Mouse (Mus musculus) adrenal gland, adult 18-20 months (tissue): Measurements from ENCODE around the gene Fam227a. TPM values are rescaled to one million over a fixed set of nuclear protein-coding genes. Genes with fewer than 3 reads are reported as not detected.
A peak's percentile ranks its signal among the peaks of the same experiment; 100 is the strongest.
"Not testable (repeated sequence)": the region's sequence is repeated elsewhere in the genome, so short reads cannot be mapped to it uniquely, and the experiment has no call there.

ENCODE experiments used
- DNase-seq, 2 experiments: peaks; one replicate each; pipeline ENCODE4 v3.0.0; 2021 to 2022; ENCODE audit warnings: low spot score in 2 of 2
- total RNA-seq, 2 experiments: library from RNA; stranded (reverse); gene quantifications; 1 replicate in 1 of 2; 2 replicates in 1 of 2; pipeline ENCODE4 v1.2.3; 2021

Fam227a gene
- total RNA-seq, 2 experiments from 2014 or later, result 1.5 to 2.0 TPM

DNA sequence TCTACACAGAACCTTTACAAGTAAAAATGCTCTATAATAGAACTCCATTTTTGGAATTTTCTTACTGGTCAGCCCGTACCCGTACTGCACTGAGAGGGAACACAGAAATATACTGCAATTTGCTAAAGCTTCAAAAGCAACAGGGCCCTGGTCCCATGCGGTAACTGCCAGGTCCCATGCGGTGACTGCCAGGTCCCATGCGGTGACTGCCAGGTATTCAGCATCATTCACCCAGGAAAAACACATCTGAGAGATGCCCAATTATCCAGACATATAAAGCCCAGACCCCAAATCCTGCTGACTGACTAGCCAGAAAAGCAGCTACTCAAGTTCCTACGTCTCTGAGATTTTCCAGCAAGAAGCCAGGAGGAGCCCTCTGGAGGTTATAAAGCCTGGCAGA lies 25.9 kb upstream of the Fam227a start:
- DNase-seq, result no peak

DNA sequence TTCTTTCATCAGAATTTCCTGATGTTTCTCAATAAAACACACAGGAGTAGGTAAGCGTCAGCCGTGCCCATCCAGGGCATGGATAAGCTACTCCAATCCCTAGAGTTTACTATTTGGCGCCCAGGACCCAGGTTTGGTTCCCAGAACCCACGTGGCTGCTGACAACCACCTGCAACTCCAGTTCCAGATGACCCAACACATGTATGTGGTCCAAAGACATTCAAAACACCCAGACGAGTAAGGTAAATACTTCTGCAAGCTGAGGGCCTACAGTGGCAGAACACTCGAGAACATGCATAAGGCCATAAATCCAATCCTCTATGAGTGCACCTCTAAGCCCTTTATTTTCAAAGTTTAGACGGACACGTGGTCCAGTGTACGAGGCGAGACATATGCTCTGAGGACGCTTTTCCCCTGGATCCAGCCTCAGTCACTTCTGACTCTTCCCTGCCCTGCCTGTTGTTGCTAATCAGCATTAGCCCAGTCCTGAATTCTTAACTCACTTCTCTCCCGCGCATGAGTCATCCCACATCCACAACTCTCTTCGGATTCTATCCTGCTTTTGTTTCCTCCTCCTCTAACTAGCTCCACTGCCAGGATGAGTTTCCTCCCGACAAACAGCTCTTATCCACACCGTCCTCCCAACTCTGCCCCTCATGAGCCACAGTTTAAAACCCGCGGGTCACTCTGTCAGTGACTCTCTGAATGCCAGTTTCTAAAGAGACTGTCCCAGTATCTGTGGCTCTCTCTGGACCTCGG lies 25.1 kb upstream of the Fam227a start:
- DNase-seq, result peak in 1 of 2 experiments; percentile 25

DNA sequence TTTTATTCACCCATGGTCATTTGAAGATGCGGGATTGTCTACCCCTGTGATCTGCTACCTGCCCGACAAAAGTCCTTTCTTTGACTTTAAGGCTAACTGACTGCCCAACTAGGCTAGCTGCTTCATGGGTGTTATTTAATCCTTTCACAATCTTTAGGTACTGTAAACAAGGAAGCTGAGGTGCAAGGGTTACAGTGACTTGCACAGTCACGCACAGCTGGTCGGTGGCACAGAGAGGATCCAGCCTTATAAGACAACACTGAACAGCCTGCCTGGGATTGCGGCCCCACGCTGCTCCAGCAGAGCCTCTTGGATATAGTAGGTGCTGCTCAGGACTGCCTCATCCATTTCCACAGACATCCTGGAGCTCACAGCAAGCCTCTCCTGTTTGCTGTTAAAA lies 24.4 kb upstream of the Fam227a start:
- DNase-seq, result no peak

DNA sequence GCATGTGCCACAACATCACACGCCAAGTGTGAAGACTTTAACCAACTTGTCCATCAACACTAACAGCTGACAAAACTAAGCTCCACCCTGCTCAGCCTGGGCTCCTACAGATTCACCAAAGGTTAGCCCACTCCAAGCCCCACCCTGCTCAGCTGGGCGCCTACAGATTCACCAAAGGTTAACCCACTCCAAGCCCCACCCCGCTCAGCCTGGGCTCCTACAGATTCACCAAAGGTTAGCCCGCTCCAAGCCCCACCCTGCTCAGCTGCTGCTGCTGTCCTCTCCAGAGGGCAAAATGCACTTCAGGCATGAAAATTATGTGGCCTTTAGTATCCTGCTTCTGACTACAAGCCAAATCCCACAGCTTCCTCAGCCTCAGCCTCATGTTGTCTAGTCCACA lies 23.2 kb upstream of the Fam227a start:
- DNase-seq, result no peak

DNA sequence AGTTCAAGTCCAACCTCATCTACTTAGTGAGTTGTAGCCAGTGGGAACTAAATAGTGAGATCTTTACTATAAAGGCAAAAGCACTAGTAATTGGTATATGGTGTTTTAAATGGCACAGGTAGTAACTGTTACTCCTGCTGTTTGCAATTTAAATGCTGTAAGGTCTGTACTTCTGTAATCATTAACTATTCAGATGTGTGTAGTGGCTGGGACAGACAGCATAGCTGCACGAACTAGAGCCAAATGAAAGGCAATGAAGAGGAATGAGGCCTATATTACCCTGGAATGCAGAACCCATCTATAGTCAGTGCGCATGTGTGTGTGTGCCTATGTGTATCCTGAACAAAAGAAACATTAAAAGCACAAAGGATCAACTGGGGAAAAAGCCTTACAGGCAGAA lies 19.2 kb upstream of the Fam227a start:
- no peak for DNase-seq

GRCm38 (mm10) chr15:79671828-79672348 lies 13.1 kb upstream of the Fam227a start:
- DNase-seq, result not testable (repeated sequence)

DNA sequence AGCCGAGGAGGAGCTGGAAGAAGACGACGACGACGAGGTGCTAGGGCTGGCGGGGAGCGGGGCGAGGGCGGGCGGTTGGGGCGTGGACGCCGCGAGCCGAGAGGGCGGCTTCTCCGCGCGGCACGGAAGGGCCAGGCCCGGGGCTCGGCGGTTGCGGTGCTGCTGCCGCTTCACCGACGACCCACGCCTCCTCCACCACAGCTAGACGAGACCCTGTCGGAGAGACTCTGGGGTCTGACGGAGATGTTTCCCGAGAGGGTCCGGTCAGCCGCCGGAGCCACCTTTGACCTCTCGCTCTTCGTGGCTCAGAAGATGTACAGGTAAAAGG lies 12.2 kb upstream of the Fam227a start:
- no peak for DNase-seq

- peak; percentile 80 to 82 for DNase-seq
Measured at GRCm38 (mm10) chr15:79670249-79670971, 11.7 kb upstream of the Fam227a start, which contains the start of gene Tomm22. Gene Tomm22, plus strand, starts transcription at chr15:79670861.

- no peak for DNase-seq
Measured at GRCm38 (mm10) chr15:79669195-79669594, 10.4 kb upstream of the Fam227a start.

DNA sequence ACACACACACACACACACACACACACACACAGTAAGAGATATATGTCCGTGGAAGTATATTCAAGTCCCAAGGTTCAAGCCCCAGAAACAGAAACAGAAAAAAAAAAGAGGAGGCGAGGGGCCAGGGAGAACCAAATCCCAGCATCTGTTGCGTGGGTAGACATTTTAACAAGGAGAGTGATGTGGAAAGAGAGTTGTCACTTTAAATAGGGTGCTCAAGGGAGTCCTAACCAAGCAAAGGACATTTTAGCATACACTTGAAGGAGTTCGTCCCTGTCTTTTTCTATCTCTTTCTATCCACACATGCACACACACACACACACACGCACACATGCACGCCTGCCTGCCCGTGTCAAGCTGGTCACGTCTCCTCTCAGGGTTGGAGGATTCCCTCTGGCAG lies 5.9 kb upstream of the Fam227a start:
- DNase-seq, result no peak

DNA sequence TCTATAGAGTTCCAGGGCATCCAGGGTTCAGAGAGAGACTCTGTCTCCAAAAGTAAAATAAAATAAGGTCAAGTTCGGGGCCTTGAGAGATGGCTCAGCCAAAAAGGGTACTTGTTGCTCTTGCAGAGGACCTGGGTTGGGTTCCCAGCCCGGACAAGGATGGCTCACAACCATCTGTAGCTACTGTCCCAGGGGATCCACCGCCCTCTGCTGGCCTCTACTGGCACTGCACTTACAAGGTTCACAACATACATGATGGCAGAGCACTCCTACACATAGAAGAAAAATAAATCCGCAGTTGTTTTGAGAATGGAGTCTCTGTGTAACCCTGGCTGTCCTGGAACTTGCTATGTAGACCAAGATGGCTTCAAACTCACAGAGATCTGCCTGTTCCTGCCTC lies 3.1 kb upstream of the Fam227a start:
- no peak for DNase-seq

DNA sequence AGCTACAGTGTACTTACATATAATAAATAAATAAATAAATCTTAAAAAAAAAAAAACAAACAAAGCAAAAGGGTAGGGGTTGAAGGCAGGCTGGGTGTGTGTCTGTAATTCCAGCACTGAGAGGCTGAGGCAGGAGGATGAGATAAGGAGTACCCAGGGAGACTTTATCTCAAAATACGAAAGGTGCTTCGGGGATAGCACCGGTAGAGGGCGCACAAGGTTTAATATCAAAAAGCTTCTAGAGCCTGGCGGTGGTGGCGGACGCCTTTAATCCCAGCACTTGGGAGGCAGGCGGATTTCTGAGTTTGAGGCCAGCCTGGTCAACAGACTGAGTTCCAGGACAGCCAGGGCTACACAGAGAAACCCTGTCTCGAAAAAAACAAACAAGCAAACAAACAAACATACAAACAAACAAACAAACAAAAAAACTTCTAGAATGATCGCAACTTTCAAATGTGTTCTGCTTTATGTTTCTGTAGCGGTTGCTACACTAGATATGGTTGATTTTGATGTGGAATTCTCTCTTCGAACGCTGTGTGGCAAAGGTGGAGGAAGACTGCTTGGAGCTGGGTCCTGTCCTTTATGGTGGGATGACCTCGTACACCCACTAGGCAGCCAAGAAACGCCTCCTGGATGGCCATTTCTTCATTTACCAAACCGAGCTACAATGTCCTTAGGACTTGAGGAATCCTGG lies 772 bp downstream of the Fam227a start:
- DNase-seq, result peak; percentile 82 to 87

DNA sequence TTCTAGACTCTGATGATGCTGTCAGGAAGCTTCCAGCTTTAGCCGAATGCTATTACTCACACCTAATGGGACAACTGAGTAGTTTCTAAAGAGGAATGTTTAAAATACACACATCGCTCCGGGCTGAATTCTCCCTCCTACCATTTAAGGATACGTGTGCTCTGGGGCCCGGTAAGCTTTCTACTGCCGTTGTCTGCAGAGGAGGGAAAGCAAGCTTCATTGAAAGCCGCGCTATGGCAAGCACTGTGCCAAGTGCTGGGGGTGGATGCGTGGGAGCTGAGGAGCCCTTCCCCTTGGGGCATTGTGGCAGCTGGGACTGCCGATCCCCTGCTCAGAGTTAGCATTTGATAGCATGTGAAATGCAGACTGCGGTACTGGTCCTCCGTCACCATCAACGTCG lies 2.3 kb downstream of the Fam227a start:
- no peak for DNase-seq

DNA sequence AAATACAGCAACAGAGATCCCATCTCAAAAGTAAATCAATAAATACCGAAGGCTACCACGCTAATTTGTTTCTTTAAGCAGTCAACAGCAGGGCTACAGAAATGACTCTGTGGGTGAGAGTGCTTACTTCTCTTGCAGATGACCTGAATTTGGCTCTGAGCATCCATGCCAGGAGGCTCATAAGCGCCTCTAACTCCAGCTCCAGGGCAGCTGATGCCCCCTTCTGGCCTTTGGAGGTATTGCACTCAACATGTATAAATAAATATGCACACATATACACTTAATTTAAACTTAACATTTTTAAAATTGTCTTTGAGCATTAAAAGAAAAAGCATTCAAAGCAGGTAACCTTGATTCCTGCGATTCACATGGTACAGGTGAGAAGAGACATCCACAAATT lies 7.3 kb downstream of the Fam227a start:
- DNase-seq, result no peak

GRCm38 (mm10) chr15:79650569-79650968 lies 8.2 kb downstream of the Fam227a start:
- DNase-seq, result peak in 1 of 2 experiments; percentile 22

- DNase-seq, result no peak
Measured at GRCm38 (mm10) chr15:79648130-79648529, 10.6 kb downstream of the Fam227a start.

DNA sequence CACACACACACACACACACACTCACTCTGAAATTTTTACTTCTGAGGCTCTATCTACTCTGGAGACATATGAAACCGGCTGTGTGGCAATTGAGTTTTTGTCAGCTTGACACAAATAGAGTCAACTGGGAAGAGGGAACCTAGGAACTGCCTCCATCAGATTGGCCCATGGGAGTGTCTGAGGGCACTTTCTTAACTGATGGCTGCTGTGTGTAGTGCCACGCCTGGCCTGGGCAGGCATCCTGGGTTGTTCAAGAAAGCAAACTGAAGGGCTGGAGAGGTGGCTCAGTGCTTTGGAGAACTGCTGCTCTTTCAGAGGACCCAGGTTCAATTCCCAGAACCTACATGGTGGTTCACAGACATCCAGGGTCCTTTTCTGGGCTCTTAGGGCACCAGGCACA lies 13.3 kb downstream of the Fam227a start:
- DNase-seq, result no peak

DNA sequence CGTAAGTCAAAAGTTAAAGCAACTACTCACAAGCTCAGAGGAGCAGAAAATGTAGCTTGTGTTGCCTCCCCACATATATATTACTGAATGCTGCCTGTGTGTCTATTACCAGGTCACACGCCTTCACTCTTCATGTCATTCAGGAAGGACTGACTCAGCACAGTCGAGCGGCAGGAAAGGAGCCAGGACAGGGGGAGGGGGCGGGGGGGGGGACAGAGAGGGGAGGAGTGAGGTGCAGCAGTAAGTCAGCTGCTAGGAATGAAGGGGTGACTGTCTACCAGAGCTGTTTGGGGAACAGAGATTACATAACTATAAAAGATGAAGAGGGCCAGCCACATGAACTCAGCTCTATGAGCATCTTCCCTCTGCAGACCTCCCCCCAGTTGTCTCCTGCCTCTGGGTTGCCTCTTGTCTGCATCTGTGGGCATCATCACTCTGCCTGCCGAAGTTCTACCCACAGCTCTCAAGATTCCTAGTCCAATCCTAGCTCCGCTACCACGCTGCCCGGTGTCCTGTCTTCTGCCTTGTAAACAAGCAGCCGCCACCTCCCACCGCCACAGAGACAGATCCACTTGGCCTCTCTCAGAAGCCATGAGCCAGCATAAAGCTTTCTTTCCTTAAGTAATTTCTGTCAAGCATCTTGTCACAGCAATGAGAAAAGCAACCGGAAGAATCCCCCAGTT lies 17.5 kb downstream of the Fam227a start:
- DNase-seq, result no peak

DNA sequence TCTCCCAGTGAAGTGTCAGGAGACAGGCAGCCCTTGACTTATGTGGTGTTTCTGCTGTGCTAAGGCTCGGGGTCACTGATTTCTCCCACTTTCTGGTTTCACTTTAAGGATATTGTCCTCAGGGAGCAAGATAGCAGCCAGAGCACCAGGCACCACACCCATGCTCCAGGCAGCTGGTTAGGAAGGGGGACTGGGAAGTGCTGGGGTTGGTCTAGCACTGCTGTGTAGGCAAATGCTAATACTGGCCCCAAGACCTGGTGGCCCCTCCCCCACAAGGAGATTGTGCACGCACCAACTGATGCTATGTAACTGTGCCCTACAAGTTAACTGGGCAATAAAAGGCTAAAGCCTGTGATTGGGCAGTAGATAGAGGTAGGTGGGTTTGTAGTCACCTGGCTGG lies 28.3 kb downstream of the Fam227a start:
- no peak for DNase-seq

- DNase-seq, result peak in 1 of 2 experiments; percentile 15
Measured at GRCm38 (mm10) chr15:79619770-79620414, 38.9 kb downstream of the Fam227a start.

DNA sequence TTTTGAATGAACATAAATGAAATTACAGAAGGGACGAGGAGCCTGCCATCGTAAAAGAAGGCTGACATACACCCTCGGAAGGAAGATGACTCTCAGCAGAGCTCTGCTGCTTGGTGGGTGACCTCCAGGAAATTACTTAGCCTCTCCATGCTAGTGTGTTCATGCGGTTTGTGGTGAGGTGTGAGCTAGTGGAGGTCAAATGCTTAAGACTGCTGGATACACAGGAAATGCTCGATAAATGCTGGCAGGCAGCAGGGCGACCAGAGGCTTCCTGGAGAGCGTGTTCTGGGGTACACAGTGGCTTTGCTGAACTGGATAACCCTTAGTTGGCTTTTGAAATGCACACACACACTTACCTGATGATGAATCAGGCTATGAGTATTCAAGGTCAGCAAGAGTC lies 40.3 kb downstream of the Fam227a start:
- DNase-seq, result no peak
